Mouse (Mus musculus): ENCODE measurements around the gene Hist2h2be. TPM values are rescaled to one million over a fixed set of nuclear protein-coding genes. Genes with fewer than 3 reads are reported as not detected.
"Not testable (repeated sequence)": the region's sequence is repeated elsewhere in the genome, so short reads cannot be mapped to it uniquely, and the experiment has no call there.

The Hist2h2be gene
- total RNA-seq, 2 experiments from 2014 or later = 5.2 to 6.1 TPM

DNA sequence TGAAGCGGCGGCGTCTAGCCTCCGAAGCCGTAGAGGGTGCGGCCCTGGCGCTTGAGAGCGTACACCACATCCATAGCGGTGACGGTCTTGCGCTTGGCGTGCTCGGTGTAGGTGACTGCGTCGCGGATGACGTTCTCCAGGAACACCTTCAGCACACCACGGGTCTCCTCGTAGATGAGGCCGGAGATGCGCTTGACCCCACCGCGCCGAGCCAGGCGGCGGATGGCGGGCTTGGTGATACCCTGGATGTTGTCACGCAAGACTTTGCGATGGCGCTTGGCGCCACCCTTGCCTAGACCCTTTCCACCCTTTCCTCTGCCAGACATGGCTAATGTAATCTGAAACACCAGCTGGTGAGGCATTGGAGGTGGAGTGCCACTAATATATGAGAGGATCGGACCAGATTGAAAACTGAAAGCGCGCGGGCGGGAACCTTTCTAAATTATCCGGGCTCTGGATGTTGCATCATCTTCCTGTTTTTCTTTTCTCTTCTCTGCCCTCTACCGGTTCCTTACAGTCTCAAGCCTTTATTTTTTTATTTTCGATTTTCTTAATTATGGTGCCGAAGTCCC lies 42.1 kb downstream of the Hist2h2be start, which contains the start of gene Hist2h4:
Gene Hist2h4 (minus strand): TSS at position 333 of the 572 bp plus-strand sequence.
- intact Hi-C loops (cut with DNase I) = loop anchor here (2.0 to 10.0 kb wide), 2 partner anchors 42 to 242 kb away; partner anchors contain the start of genes Hist2h2ac and Hist2h2be
- peak; percentile 93 for DNase-seq
- peak; percentile 76 for TF ChIP-seq CTCF (IDR thresholded peaks at IDR 0.05)
- Histone ChIP-seq H3K27ac (peak within 1 kb of the TSS; percentile 97), H3K4me3 (peak within 1 kb of the TSS; percentile 97)

DNA sequence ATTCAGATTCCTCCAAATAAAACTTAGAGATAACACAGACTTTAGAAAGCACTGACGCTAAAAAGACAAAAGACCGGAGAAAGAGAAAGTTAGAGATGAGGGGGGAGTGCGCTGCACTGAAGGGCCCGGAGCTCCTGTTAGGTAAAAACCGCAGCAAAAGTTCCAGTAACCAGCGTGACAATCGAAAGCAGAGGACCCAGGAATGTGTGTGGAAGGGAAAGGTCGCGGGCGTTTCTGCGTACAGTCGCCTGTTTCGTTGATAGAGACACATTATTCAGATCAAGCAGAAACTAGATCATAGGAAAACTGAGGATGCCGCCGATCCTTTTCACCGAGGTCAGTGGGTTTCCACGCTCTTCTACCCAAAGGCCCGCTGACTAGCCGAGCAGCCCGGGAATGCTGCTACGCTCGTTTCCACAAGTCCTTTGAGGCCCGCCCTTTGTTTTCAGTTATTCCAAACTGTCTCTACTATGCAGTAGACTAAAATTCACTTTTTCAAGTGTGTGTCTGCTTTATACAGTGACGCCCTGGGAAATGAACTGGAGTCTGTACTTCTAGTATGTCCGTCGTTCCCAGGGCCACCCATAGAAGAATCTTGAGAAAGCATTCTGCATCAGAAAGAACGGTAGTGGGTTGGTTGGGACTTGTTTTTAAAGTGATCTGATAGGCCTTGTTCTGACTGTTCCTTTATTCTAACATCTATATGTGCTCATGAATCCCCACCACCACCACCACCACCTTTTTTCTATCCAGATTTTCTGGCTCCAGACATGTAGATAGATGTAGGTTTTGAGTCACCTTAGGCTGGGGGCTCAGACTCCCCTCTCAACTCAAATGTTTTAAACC lies 42.9 kb downstream of the Hist2h2be start:
- intact Hi-C loops (cut with DNase I) = loop anchor here (2.0 to 10.0 kb wide), 2 partner anchors 43 to 241 kb away; partner anchors contain the start of genes Hist2h2ac and Hist2h2be
- no peak for TF ChIP-seq CTCF (IDR thresholded peaks at IDR 0.05)
- H3K27ac ChIP-seq = peak overlapping the region; percentile 97
- DNase-seq = peak; percentile 52
- H3K4me3 ChIP-seq = peak overlapping the region; percentile 97

DNA sequence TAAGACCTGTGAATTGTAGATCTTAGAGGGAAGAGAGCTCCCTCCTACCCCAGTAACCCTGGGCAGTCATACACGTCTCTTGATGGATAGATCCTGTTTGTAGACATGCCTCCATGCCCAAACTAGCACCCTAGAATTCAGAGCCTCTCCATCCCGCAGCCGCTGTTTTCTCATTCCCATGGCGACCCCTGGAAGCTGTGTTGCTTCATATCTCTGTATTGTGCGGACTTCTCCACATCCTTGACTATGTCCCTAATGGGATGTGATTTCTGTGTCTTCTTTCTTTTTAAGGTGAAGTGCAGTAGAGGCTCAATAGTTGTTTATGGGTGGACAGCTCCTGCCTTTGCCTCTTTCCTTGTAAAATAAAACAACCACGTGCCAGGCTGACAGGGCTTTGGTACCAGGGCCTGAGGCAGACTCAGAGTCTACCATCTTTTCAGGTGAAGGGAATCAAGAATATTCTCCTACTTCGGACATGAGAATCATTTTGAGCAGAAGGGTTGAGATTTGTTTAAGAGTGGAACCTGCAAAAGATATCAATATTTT lies 43.6 kb downstream of the Hist2h2be start:
- Histone ChIP-seq H3K27ac (peak overlapping the region; percentile 97), H3K4me3 (peak overlapping the region; percentile 97)
- DNase-seq = no peak
- TF ChIP-seq CTCF (IDR thresholded peaks at IDR 0.05) = no peak
- intact Hi-C loops (cut with DNase I) = loop anchor here (10.0 kb wide), 1 partner anchor 240 kb away; no protein-coding TSS in a partner anchor

DNA sequence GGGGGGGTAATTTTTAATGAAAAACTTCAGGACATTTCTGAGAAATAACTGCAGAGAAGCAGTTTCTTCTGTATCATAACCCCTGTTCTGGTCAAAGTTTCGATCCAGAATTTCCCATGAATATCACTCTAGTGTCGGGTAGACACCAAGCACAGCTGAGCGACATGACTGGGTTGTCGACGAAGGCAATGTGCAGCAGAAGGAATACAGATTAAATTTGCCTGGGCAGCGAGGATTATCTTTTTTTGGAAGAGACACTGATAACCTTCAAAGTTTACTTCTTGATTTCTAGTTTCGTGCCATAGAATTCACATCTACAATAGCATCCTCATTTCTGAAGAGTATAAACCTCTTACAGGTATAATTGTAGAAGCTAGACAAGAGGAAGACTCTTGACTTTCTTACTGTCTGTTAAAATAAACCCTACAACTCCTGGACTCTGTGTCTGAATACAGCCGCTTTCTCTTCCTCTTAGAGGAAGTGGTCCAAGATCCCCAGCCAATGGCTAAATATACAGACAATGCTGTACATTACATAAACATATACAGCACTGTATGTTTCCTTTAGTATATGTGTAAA lies 45.3 kb downstream of the Hist2h2be start:
- no peak for TF ChIP-seq CTCF (IDR thresholded peaks at IDR 0.05)
- Histone ChIP-seq H3K27ac (no peak overlapping the region; the same call in 1 of the 2 replicates), H3K4me3 (no peak overlapping the region)
- intact Hi-C loops (cut with DNase I) = loop anchor here (10.0 kb wide), 1 partner anchor 239 kb away; no protein-coding TSS in a partner anchor
- DNase-seq = no peak

DNA sequence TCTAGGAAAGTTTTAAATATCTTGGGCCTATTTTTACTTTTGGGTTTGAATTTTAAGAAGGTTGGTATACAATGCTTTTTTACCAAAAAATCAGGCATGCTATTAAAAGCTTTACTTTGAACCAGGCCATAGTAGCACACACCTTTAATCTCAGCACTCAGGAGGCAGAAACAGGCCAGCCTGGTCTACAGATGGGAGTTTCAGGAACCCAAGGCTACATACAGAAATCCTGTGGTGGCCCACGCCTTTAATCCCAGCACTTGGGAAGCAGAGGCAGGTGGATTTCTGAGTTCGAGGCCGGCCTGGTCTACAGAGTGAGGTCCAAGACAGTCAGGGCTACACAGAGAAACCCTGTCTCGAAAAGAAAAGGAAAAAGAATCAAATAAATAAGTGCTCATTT lies 46.6 kb downstream of the Hist2h2be start:
- intact Hi-C loops (cut with DNase I) = loop anchor here (10.0 kb wide), 1 partner anchor 237 kb away; no protein-coding TSS in a partner anchor
- peak overlapping the region; percentile 94 for H3K27ac ChIP-seq
- DNase-seq = no peak
- TF ChIP-seq CTCF (IDR thresholded peaks at IDR 0.05) = no peak
- peak overlapping the region; percentile 75; the same call in 1 of the 2 replicates for H3K4me3 ChIP-seq

DNA sequence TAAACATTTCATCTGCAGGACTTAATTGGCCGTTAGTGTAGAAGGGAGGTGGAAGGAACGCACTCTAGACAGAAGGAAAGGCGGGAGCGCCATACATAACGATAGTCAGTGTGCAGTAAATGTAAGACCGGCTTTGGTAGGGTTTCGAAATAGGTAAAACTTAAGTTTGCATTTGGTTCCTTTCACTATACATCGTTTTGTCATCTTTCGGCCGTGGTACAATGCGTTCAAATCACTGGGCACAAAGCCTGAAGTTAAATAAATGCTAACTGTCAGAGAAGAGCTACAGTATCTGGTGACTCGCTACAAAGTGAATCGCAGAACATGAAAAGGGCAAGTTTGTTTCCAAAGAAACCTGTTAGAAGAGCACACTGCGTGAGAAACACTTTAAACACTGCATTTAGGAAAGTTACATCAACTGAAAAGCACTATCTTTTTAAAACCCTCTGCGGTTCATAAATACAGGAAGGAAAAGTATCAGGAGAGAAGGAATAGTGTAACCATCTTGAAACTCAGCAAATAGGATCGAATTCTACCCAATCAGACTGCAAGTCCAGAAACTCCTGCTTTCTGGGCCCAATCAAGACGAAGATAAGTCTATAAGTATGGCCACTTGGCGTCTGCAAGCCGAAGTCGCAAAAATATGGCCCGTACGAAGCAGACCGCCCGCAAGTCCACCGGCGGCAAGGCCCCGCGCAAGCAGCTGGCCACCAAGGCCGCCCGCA lies 47.3 kb downstream of the Hist2h2be start, which contains the start of gene Hist2h3b:
Gene Hist2h3b (plus strand): TSS at position 604 of the 725 bp plus-strand sequence.
- DNase-seq = peak; percentile 81

DNA sequence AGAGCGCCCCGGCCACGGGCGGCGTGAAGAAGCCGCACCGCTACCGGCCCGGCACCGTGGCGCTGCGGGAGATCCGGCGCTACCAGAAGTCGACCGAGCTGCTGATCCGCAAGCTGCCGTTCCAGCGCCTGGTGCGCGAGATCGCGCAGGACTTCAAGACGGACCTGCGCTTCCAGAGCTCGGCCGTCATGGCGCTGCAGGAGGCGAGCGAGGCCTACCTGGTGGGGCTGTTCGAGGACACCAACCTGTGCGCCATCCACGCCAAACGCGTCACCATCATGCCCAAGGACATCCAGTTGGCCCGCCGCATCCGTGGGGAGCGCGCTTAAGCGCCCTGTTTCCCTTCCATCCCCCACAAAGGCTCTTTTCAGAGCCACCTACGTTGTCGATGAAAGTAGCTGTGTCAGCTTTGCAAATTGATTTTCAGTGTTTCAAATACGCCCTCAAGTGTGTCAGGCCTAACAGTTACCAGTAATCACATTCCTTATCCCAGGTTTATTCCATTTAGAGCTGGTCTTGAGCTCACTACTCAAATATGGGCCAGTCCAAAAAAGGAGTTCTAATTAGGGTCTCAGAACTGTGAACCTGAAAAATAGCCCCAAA lies 48.0 kb downstream of the Hist2h2be start:
- intact Hi-C loops (cut with DNase I) = loop anchor here (10.0 kb wide), 1 partner anchor 236 kb away; no protein-coding TSS in a partner anchor
- Histone ChIP-seq H3K27ac (peak overlapping the region; percentile 95), H3K4me3 (peak overlapping the region; percentile 75)
- DNase-seq = not testable (repeated sequence)

More for the DNA sequence above, 47.3 kb downstream of the Hist2h2be start, which contains the start of gene Hist2h3b:
- peak within 1 kb of the TSS; percentile 75 for H3K4me3 ChIP-seq
- intact Hi-C loops (cut with DNase I) = loop anchor here (10.0 kb wide), 1 partner anchor 237 kb away; no protein-coding TSS in a partner anchor
- TF ChIP-seq CTCF (IDR thresholded peaks at IDR 0.05) = no peak
- H3K27ac ChIP-seq = peak within 1 kb of the TSS; percentile 95

DNA sequence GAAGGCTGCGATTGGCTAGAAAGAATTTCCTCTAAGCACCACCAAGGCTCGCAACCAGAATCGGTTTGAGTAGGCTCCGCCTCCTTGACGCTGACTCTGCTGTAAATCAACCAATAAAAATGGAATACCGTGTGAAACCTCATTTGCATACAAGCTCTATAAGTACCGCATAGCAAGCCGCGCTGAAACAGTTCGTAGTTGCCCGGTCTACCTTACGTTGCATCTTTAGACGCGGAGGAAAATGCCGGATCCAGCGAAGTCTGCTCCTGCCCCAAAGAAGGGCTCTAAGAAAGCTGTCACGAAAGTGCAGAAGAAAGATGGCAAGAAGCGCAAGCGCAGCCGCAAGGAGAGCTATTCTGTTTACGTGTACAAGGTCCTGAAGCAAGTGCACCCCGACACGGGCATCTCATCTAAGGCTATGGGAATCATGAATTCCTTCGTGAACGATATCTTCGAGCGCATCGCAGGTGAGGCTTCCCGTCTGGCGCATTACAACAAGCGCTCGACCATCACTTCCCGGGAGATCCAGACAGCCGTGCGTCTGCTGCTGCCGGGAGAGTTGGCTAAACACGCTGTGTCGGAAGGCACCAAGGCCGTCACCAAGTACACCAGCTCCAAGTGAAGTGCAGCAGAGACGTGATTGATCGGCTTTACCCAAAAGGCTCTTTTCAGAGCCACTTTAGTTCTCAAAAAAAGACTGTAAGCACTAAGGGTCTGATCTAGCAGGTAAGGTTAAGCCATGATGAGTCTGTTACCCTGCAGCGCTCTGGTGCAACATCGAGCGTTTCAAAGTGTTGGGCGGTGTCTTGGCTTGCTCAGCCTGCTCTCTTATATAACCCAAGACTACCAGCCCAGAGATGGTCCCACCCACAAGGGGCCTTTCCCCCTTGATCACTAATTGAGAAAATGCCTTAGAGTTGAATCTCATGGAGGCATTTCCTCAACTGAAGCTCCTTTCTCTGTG lies 48.9 kb downstream of the Hist2h2be start, which contains the start of gene Hist2h2bb:
Gene Hist2h2bb (plus strand): TSS at position 242 of the 964 bp plus-strand sequence.
- peak within 1 kb of the TSS; percentile 75 for H3K4me3 ChIP-seq
- no peak for TF ChIP-seq CTCF (IDR thresholded peaks at IDR 0.05)
- intact Hi-C loops (cut with DNase I) = loop anchor here (10.0 kb wide), 1 partner anchor 235 kb away; no protein-coding TSS in a partner anchor
- DNase-seq = peak; percentile 90
- H3K27ac ChIP-seq = peak within 1 kb of the TSS; percentile 95

Small RNA genes within 50 kb of the gene (microRNA-seq; reads per million reads assigned to microRNA genes)
- gene Gm44492 (not detected), gene Gm47311 (not detected), gene Gm47313 (not detected)

Other genes with a start within 250 kb of the Hist2h2be start
- 10 to 100 TPM; 14.2 to 19.3 TPM for gene Plekho1, start 225.1 kb upstream of the Hist2h2be start, total RNA-seq (2021)
- 10 to 100 TPM; 15.0 to 22.7 TPM for gene Vps45, start 162.7 kb upstream of the Hist2h2be start, total RNA-seq (2021)
- 10 to 100 TPM; 54.6 to 58.3 TPM for gene Otud7b, start 116.6 kb upstream of the Hist2h2be start, total RNA-seq (2021)
- 1 to 10 TPM; 1.9 to 2.5 TPM for gene Mtmr11, start 59.1 kb upstream of the Hist2h2be start, total RNA-seq (2021)
- gene Sf3b4, start 48.8 kb upstream of the Hist2h2be start, total RNA-seq (2021) = 10 to 100 TPM; 11.0 to 11.7 TPM
- gene Sv2a, start 40.0 kb upstream of the Hist2h2be start, total RNA-seq (2021) = under 1 TPM; 0.25 to 0.26 TPM
- gene Bola1, start 1.4 kb upstream of the Hist2h2be start, total RNA-seq (2021) = 10 to 100 TPM; 24.5 to 29.3 TPM
- gene Hist2h2ab, start 1.3 kb upstream of the Hist2h2be start, total RNA-seq (2021) = 1 to 10 TPM in 1 of 2 experiments, under 1 TPM in 1; 0.87 to 1.2 TPM
- 10 to 100 TPM in 1 of 2 experiments, 1 to 10 TPM in 1; 8.4 to 10.2 TPM for gene Hist2h2ac, start 239 bp upstream of the Hist2h2be start, total RNA-seq (2021)
- 1 to 10 TPM; 5.4 to 5.6 TPM for gene Hist2h3c2, start 18.0 kb downstream of the Hist2h2be start, total RNA-seq (2021)
- 100 to 1,000 TPM; 172 to 190 TPM for gene Hist2h2aa2, start 19.2 kb downstream of the Hist2h2be start, total RNA-seq (2021)
- gene Hist2h2aa1, start 24.4 kb downstream of the Hist2h2be start, total RNA-seq (2021) = 1 to 10 TPM in 1 of 2 experiments, not detected in 1; 2.7 TPM
- not detected for gene Hist2h3c1, start 25.6 kb downstream of the Hist2h2be start, total RNA-seq (2021)
- 1 to 10 TPM; 5.7 to 6.6 TPM for gene Hist2h4, start 42.2 kb downstream of the Hist2h2be start, total RNA-seq (2021)
- gene Hist2h3b, start 47.5 kb downstream of the Hist2h2be start, total RNA-seq (2021) = 10 to 100 TPM in 1 of 2 experiments, 1 to 10 TPM in 1; 7.7 to 11.5 TPM
- gene Hist2h2bb, start 48.6 kb downstream of the Hist2h2be start, total RNA-seq (2021) = 10 to 100 TPM; 18.6 to 24.8 TPM
- gene Fcgr1, start 72.8 kb downstream of the Hist2h2be start, total RNA-seq (2021) = under 1 TPM in 1 of 2 experiments, not detected in 1; 0.20 TPM
- gene BC107364, start 231.2 kb downstream of the Hist2h2be start, total RNA-seq (2021) = not detected

Measured in gastrocnemius, adult 2 months (tissue).